Mouse (Mus musculus) MEL (cell line): ENCODE data around the gene Eif1. TPM values are rescaled to one million over a fixed set of nuclear protein-coding genes. Genes with fewer than 3 reads are reported as not detected.

ENCODE experiments used
- DNase-seq: peaks from one replicate; pipeline ENCODE4 v3.0.0; 2011; ENCODE audit warnings: low read depth, low spot score
- H3K27ac ChIP-seq: 2 replicates; pipeline ENCODE4 v1.5.1; 2012; ENCODE audit warnings: low read depth, mild to moderate bottlenecking, control low read depth, low read length, moderate library complexity; ENCODE audit not compliant: control insufficient read depth
- H3K27me3 ChIP-seq, 2 experiments: fragments of 150-350 bp in 1 of 2; sonication (generic) in 1 of 2; 2 replicates each; pipeline ENCODE4 v1.6.1; 2012; ENCODE audit warnings: low read length in 2 of 2, mild to moderate bottlenecking in 2 of 2, improper control_type of control experiment in 1 of 2, moderate library complexity in 1 of 2; ENCODE audit not compliant: insufficient read depth in 2 of 2, control insufficient read depth in 1 of 2
- H3K36me3 ChIP-seq, 2 experiments: 2 replicates each; pipeline ENCODE4 v1.6.1; 2012 to 2014; ENCODE audit warnings: low read length in 2 of 2, improper control_type of control experiment in 1 of 2, inconsistent platforms in 1 of 2, mild to moderate bottlenecking in 1 of 2; ENCODE audit not compliant: insufficient read depth in 2 of 2, control insufficient read depth in 1 of 2
- H3K4me1 ChIP-seq, 2 experiments: fragments of 150-350 bp in 1 of 2; sonication (generic) in 1 of 2; 2 replicates each; pipeline ENCODE4 v1.6.1; 2012; ENCODE audit warnings: low read length in 2 of 2, improper control_type of control experiment in 1 of 2, mild to moderate bottlenecking in 1 of 2; ENCODE audit not compliant: insufficient read depth in 2 of 2, control insufficient read depth in 1 of 2
- H3K4me3 ChIP-seq, 2 experiments: fragments of 150-350 bp in 1 of 2; sonication (generic) in 1 of 2; 2 replicates each; pipeline ENCODE4 v1.5.1; 2012; ENCODE audit warnings: low read depth in 2 of 2, low read length in 2 of 2, mild to moderate bottlenecking in 2 of 2, moderate library complexity in 2 of 2, control low read depth in 1 of 2, improper control_type of control experiment in 1 of 2; ENCODE audit not compliant: control insufficient read depth in 1 of 2, insufficient read depth in 1 of 2
- H3K79me2 ChIP-seq: 2 replicates; pipeline ENCODE4 v1.6.1; 2012; ENCODE audit warnings: mild to moderate bottlenecking, low read length, moderate library complexity; ENCODE audit not compliant: control insufficient read depth, poor library complexity, insufficient read depth
- H3K9ac ChIP-seq: 2 replicates; pipeline ENCODE4 v1.6.1; 2012; ENCODE audit warnings: low read depth, mild to moderate bottlenecking, control low read depth, low read length, moderate library complexity; ENCODE audit not compliant: control insufficient read depth, poor library complexity, severe bottlenecking
- H3K9me3 ChIP-seq: fragments of 150-350 bp; sonication (generic); replicated peaks from 2 replicates; pipeline ENCODE4 v1.6.1; 2012; ENCODE audit warnings: mild to moderate bottlenecking, low read length, improper control_type of control experiment, moderate library complexity; ENCODE audit not compliant: insufficient read depth
- E2F4 ChIP-seq: IDR thresholded peaks from 2 replicates; pipeline ENCODE4 v1.6.1; 2011; ENCODE audit warnings: low read depth, low read length, improper control_type of control experiment, borderline replicate concordance
- EP300 ChIP-seq, 2 experiments: IDR thresholded peaks; 2 replicates each; pipeline ENCODE4 v1.6.1; 2011; ENCODE audit warnings: improper control_type of control experiment in 2 of 2, low read length in 2 of 2, low read depth in 1 of 2, mild to moderate bottlenecking in 1 of 2
- HCFC1 ChIP-seq: IDR thresholded peaks from 2 replicates; pipeline ENCODE4 v1.6.1; 2012; ENCODE audit warnings: low read depth, mild to moderate bottlenecking, inconsistent platforms, low read length, improper control_type of control experiment, moderate library complexity
- MAFK ChIP-seq: IDR thresholded peaks from 2 replicates; pipeline ENCODE4 v1.6.1; 2011; ENCODE audit warnings: low read depth, mild to moderate bottlenecking, low read length, improper control_type of control experiment, borderline replicate concordance
- NRF1 ChIP-seq: IDR thresholded peaks from 2 replicates; pipeline ENCODE4 v1.6.1; 2014; ENCODE audit warnings: low read depth, mild to moderate bottlenecking, inconsistent platforms, low read length, improper control_type of control experiment, moderate library complexity; ENCODE audit not compliant: poor library complexity, insufficient read depth, severe bottlenecking
- POLR2A ChIP-seq, 2 experiments: IDR thresholded peaks; 2 replicates each; pipeline ENCODE4 v1.6.1; 2011 to 2012; ENCODE audit warnings: low read length in 2 of 2, mild to moderate bottlenecking in 2 of 2, control low read depth in 1 of 2, improper control_type of control experiment in 1 of 2, low read depth in 1 of 2, moderate library complexity in 1 of 2; ENCODE audit not compliant: control insufficient read depth in 1 of 2, insufficient read depth in 1 of 2, poor library complexity in 1 of 2
- POLR2AphosphoS2 ChIP-seq: IDR thresholded peaks from 2 replicates; pipeline ENCODE4 v1.6.1; 2011; ENCODE audit warnings: low read length, improper control_type of control experiment
- RAD21 ChIP-seq: IDR thresholded peaks from 2 replicates; pipeline ENCODE4 v1.6.1; 2011; ENCODE audit warnings: mild to moderate bottlenecking, low read depth, low read length, improper control_type of control experiment
- SMC3 ChIP-seq: IDR thresholded peaks from 2 replicates; pipeline ENCODE4 v1.6.1; 2011; ENCODE audit warnings: low read depth, low read length, improper control_type of control experiment
- TAL1 ChIP-seq: IDR thresholded peaks from 2 replicates; pipeline ENCODE4 v1.6.1; 2012; ENCODE audit warnings: mild to moderate bottlenecking, inconsistent platforms, low read length, moderate library complexity, mixed read lengths
- TBP ChIP-seq: IDR thresholded peaks from 2 replicates; pipeline ENCODE4 v1.8.0; 2011; ENCODE audit warnings: low read depth, low read length, improper control_type of control experiment
- UBTF ChIP-seq: IDR thresholded peaks from 2 replicates; pipeline ENCODE4 v1.6.1; 2012; ENCODE audit warnings: low read depth, mild to moderate bottlenecking, inconsistent platforms, low read length, improper control_type of control experiment, moderate library complexity, borderline replicate concordance; ENCODE audit not compliant: insufficient read depth
- ZMIZ1 ChIP-seq: IDR thresholded peaks from 2 replicates; pipeline ENCODE4 v1.6.1; 2012; ENCODE audit warnings: low read depth, mild to moderate bottlenecking, inconsistent platforms, low read length, improper control_type of control experiment, moderate library complexity
- polyA plus RNA-seq, 2 experiments: library from polyadenylated mRNA; stranded (reverse) in 1 of 2; unstranded in 1 of 2; fragments of >175 nt in 1 of 2; fragments of >200 nt in 1 of 2; gene quantifications; 2 replicates each; pipeline versions ENCODE4 v1.2.1 to v1.2.4; 2012; ENCODE audit warnings: low replicate concordance in 2 of 2, low read depth in 1 of 2; ENCODE audit not compliant: insufficient read length in 2 of 2, insufficient read depth in 1 of 2, missing spikeins in 1 of 2
- total RNA-seq: library from RNA; depleted of rRNA; stranded (reverse); fragments of 300-350 nt; gene quantifications from 2 replicates; pipeline ENCODE4 v1.2.3, GENCODE M21; 2012

The Eif1 gene
- total and polyA plus RNA-seq, 3 experiments: 289 to 926 (median 320) TPM

DNA sequence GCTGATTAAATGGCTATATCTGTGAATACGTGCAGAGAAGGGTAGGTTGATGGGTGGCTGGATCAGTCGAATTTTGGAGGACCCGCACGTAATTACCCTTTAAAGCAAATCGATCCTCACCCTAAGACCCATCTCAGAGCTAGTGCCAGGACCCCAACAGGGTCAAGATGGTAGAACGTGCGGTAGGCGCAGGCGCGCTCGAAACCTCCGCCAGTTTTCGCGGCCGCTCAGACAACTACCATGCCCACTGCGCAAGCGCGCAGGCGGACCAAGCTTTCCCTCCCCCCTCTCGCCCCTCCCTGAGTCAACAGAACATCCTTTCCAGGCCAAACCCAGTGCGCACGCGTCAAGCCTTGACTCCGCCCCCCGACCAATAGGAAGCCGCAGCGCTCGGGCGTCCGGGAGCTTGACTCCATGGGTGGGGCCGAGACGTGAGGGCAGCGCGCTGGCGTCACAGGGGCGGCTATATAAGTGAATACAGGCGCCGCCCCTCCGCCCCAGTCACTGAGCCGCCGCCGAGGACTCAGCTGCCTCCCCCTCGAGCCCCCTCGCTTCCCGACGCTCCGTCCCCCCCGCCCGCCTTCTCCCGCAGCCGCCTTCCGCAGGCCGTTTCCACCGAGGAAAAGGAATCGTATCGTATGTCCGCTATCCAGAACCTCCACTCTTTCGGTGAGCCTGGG is at the start of gene Eif1 (continued):
- TF ChIP-seq EP300 (IDR thresholded peaks at IDR 0.05; ENCODE audit: low read depth in 1 of 2, low read length in 2 of 2) (peak in 1 of 2 experiments; percentile 45; a peak in 2 of 4 replicates), TBP (peak; percentile 90), ZMIZ1 (no peak; the same call in none of the 2 replicates), HCFC1 (peak; percentile 84)
- TF ChIP-seq, all 39 proteins: peak for 21

DNA sequence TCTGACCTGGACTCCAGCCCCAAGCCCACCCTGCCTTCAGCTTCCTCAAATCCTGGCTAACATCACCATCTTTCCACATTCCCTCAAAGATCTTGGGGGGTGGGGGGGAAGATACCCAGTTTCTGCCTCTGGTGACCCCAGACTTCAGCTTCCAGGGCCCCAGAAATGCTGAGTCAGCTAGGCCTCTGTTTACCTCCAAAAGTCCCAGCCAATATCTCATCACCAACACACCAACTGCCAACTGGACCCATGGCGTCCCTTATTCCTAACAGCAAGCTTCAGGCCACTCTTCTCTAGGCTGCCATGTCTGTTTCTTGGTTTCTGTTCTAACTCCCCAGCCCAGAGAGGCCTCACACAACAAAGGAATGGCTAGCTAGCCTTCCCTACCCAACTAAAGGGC is 47.8 kb upstream of the Eif1 start:
- Histone ChIP-seq H3K27ac (no peak overlapping the region), H3K36me3 (no peaks in the 10 kb centered on the region), H3K9ac (no peak overlapping the region), H3K27me3 (no peaks in the 10 kb centered on the region), H3K4me1 (no peaks in the 10 kb centered on the region), H3K4me3 (no peak overlapping the region), H3K9me3 (no peaks in the 10 kb centered on the region), H3K79me2 (no peaks in the 10 kb centered on the region)
- no peak for TF ChIP-seq POLR2AphosphoS2
- TF ChIP-seq MAFK: peak; percentile 17; the same call in 1 of the 2 replicates
- no peak for DNase-seq

DNA sequence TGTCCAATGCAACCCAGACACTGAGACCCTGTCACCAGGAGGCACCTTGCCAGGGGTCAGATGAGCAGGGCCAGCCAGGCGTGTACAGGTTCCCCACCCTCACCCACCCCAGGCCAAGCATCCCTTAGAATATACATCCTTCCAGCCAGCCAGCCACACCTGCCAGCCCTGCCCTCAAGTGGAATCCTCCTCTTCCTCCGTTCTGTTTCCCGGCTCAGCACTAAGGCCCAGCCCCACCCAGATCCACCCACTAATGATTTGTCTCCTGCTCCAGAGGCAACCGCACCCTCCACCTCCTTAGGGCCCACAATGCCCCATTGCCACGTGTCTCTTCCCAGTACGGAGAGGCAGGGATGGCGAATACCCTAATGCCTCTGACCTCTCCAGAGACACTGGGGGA is 45.0 kb upstream of the Eif1 start:
- no peak overlapping the region for H3K9ac ChIP-seq
- H3K27ac ChIP-seq: no peak overlapping the region
- no peak overlapping the region for H3K4me3 ChIP-seq
- no peaks in the 10 kb centered on the region for H3K4me1 ChIP-seq
- no peaks in the 10 kb centered on the region for H3K9me3 ChIP-seq
- H3K79me2 ChIP-seq: no peaks in the 10 kb centered on the region
- H3K36me3 ChIP-seq: no peaks in the 10 kb centered on the region
- no peak for DNase-seq
- no peak for TF ChIP-seq E2F4
- TF ChIP-seq RAD21: no peak
- TF ChIP-seq TAL1: no peak
- TF ChIP-seq SMC3: no peak
- TF ChIP-seq NRF1: no peak
- TF ChIP-seq POLR2A (IDR thresholded peaks at IDR 0.05; ENCODE audit: control insufficient read depth in 1 of 2, insufficient read depth in 1 of 2, low read depth in 1 of 2, low read length in 2 of 2, poor library complexity in 1 of 2): no peak
- TF ChIP-seq UBTF: no peak
- no peaks in the 10 kb centered on the region for H3K27me3 ChIP-seq
